Mouse (Mus musculus): Measurements from ENCODE around the gene Nop2. TPM values are rescaled to one million over a fixed set of nuclear protein-coding genes. Genes with fewer than 3 reads are reported as not detected.

Nop2 gene
- polyA plus RNA-seq, 1 experiment, result 21.5 TPM

DNA sequence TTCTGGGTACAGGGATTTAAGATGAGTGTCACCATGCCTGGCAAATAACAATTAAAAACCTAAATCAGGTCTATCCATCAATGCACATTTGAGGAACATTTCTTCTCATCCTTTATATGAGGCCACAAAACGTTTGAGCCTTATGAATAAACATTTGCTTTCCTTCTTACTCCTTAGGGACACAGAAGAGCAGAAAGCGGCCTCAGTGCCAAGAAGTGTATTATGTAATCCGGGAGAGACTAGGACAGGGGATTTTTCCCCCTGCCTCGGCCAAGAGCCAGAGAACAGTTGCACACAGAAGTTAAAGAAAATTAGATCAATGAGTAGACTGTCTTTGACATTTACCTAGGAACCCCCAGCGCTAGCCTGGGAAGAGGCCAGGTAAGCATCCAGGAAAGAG lies 50.4 kb downstream of the Nop2 start:
- H3K27ac ChIP-seq (ENCODE audit: insufficient read depth, low read length), result 0 out of 2 replicates have a peak overlapping the region, but pooled peaks have one; percentile 65
- TF ChIP-seq POLR2A (IDR thresholded peaks at IDR 0.05; ENCODE audit: extremely low read depth, insufficient read depth, low read length), result no peak
- no peak for TF ChIP-seq CTCF (IDR thresholded peaks at IDR 0.05; ENCODE audit: extremely low read depth, insufficient read depth, low read length)

DNA sequence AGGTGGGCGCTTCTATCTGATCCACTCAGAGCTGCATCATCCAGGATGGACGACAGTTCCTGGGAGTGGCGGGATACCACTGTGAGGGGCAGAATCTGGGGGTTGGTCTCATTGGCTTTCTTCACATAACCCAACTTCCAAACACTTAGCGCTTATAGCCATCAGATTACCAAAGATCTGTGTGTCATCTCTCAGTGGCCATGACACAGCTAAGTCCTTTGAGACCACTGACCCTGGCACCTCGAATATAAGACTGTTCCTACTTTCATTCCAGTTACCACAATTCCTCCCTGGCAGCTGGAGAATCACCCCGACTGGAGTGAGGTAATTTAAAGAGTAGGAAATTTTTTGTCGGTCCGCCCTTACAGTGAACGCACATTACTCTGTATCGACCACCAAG lies 54.5 kb downstream of the Nop2 start:
- TF ChIP-seq CTCF (IDR thresholded peaks at IDR 0.05; ENCODE audit: extremely low read depth, insufficient read depth, low read length), result no peak
- TF ChIP-seq POLR2A (IDR thresholded peaks at IDR 0.05; ENCODE audit: extremely low read depth, insufficient read depth, low read length), result no peak
- Histone ChIP-seq H3K27ac (ENCODE audit: insufficient read depth, low read length) (no peak overlapping the region), H3K4me1 (ENCODE audit: control insufficient read depth, insufficient read depth, low read length) (peaks cover 4% of the 10 kb centered on the region), H3K4me3 (ENCODE audit: insufficient read depth, low read length) (no peak overlapping the region)

More for the DNA sequence above, 50.4 kb downstream of the Nop2 start:
- peaks cover 2% of the 10 kb centered on the region; the same call in 1 of the 2 replicates for H3K4me1 ChIP-seq (ENCODE audit: control insufficient read depth, insufficient read depth, low read length)
- no peak overlapping the region for H3K4me3 ChIP-seq (ENCODE audit: insufficient read depth, low read length)

GRCm38 (mm10) chr6:125190816-125191215 lies 59.1 kb downstream of the Nop2 start:
- no peak for TF ChIP-seq CTCF (IDR thresholded peaks at IDR 0.05; ENCODE audit: extremely low read depth, insufficient read depth, low read length)
- TF ChIP-seq POLR2A (IDR thresholded peaks at IDR 0.05; ENCODE audit: extremely low read depth, insufficient read depth, low read length), result no peak
- Histone ChIP-seq H3K27ac (ENCODE audit: insufficient read depth, low read length) (no peak overlapping the region), H3K4me1 (ENCODE audit: control insufficient read depth, insufficient read depth, low read length) (peaks cover 4% of the 10 kb centered on the region), H3K4me3 (ENCODE audit: insufficient read depth, low read length) (peak overlapping the region; percentile 91)

GRCm38 (mm10) chr6:125191332-125192015 lies 59.8 kb downstream of the Nop2 start, which contains the start of the genes Ncapd2 and Mrpl51:
TSS of gene Ncapd2 (minus strand) at chr6:125191701.
TSS of gene Mrpl51 (plus strand) at chr6:125191801.
- peak within 1 kb of the TSS; percentile 96 for H3K27ac ChIP-seq (ENCODE audit: insufficient read depth, low read length)
- peak within 1 kb of the TSS; percentile 91 for H3K4me3 ChIP-seq (ENCODE audit: insufficient read depth, low read length)
- H3K4me1 ChIP-seq (ENCODE audit: control insufficient read depth, insufficient read depth, low read length), result peaks cover 4% of the 10 kb centered on the region
- peak; percentile 44; the same call in 1 of the 2 replicates for TF ChIP-seq POLR2A (IDR thresholded peaks at IDR 0.05; ENCODE audit: extremely low read depth, insufficient read depth, low read length)
- TF ChIP-seq CTCF (IDR thresholded peaks at IDR 0.05; ENCODE audit: extremely low read depth, insufficient read depth, low read length), result no peak

- Histone ChIP-seq H3K4me1 (ENCODE audit: control insufficient read depth, insufficient read depth, low read length) (peaks cover 4% of the 10 kb centered on the region), H3K4me3 (ENCODE audit: insufficient read depth, low read length) (peak overlapping the region; percentile 91), H3K27ac (ENCODE audit: insufficient read depth, low read length) (peak overlapping the region; percentile 96)
- TF ChIP-seq POLR2A (IDR thresholded peaks at IDR 0.05; ENCODE audit: extremely low read depth, insufficient read depth, low read length) (peak; percentile 44; the same call in 1 of the 2 replicates), CTCF (IDR thresholded peaks at IDR 0.05; ENCODE audit: extremely low read depth, insufficient read depth, low read length) (no peak)
Observed at GRCm38 (mm10) chr6:125192016-125192714, 60.5 kb downstream of the Nop2 start.

DNA sequence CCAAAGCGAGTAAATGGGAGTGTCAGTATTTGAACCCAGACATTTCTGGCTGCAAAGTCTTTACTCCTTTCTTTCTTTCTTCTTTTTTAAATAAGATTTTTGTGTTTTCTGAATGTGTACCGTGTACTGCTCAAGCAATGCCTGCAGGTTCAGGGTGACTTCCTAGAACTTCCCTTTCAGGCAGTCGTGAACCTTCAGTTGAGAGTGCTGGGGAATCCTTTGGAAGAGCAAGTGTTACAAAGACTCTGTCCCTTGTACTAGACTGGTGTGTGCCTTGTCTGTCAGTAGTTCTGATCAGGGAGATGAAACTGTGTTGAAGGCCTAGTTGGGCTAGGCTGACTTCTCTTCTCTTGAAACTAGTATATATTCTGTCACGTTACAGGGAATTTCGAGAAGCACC lies 61.1 kb downstream of the Nop2 start:
- TF ChIP-seq CTCF (IDR thresholded peaks at IDR 0.05; ENCODE audit: extremely low read depth, insufficient read depth, low read length), result no peak
- TF ChIP-seq POLR2A (IDR thresholded peaks at IDR 0.05; ENCODE audit: extremely low read depth, insufficient read depth, low read length), result no peak
- Histone ChIP-seq H3K27ac (ENCODE audit: insufficient read depth, low read length) (no peak overlapping the region), H3K4me3 (ENCODE audit: insufficient read depth, low read length) (peak overlapping the region; percentile 91), H3K4me1 (ENCODE audit: control insufficient read depth, insufficient read depth, low read length) (peaks cover 4% of the 10 kb centered on the region)

DNA sequence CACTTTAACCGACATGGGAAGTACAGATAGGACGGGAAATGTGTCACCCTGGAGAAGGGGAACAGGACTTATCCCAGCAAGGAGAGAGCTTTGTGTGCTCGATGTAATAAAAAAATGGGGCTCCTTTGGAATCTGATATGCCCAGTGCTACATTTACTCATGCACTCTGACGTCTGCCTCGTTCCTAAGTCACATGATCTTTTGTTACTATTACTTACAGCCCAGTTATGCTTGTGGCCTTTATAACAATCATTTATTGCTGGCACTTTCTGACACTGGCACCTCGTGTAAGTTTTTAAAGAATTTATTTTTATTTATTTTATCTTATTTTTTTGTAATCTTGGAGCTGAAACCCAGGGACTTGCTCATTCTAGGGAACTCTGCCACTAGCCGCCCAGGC lies 61.7 kb downstream of the Nop2 start:
- no peak for TF ChIP-seq CTCF (IDR thresholded peaks at IDR 0.05; ENCODE audit: extremely low read depth, insufficient read depth, low read length)
- TF ChIP-seq POLR2A (IDR thresholded peaks at IDR 0.05; ENCODE audit: extremely low read depth, insufficient read depth, low read length), result no peak
- H3K4me3 ChIP-seq (ENCODE audit: insufficient read depth, low read length), result no peak overlapping the region; the same call in 1 of the 2 replicates
- H3K27ac ChIP-seq (ENCODE audit: insufficient read depth, low read length), result no peak overlapping the region
- peaks cover 4% of the 10 kb centered on the region for H3K4me1 ChIP-seq (ENCODE audit: control insufficient read depth, insufficient read depth, low read length)

Other genes with a start within 250 kb of the Nop2 start
- 1.1 and 4.7 TPM in 2 replicates for gene Cd4, start 243.7 kb upstream of the Nop2 start, polyA plus RNA-seq (2012; rRNA removed)
- 5.1 and 6.5 TPM in 2 replicates for gene Lag3, start 220.2 kb upstream of the Nop2 start, polyA plus RNA-seq (2012; rRNA removed)
- gene Ptms, start 211.8 kb upstream of the Nop2 start, polyA plus RNA-seq (2012; rRNA removed), result 1,375 and 1,380 TPM in 2 replicates
- gene Mlf2, start 200.5 kb upstream of the Nop2 start, polyA plus RNA-seq (2012; rRNA removed), result 732 and 737 TPM in 2 replicates
- 279 and 280 TPM in 2 replicates for gene Cops7a, start 166.4 kb upstream of the Nop2 start, polyA plus RNA-seq (2012; rRNA removed)
- gene Pianp, start 135.2 kb upstream of the Nop2 start, polyA plus RNA-seq (2012; rRNA removed), result 157 and 164 TPM in 2 replicates
- 46.9 and 51.6 TPM in 2 replicates for gene Zfp384, start 122.8 kb upstream of the Nop2 start, polyA plus RNA-seq (2012; rRNA removed)
- gene Ing4, start 92.1 kb upstream of the Nop2 start, polyA plus RNA-seq (2012; rRNA removed), result 69.7 and 78.6 TPM in 2 replicates
- gene Acrbp, start 82.2 kb upstream of the Nop2 start, polyA plus RNA-seq (2012; rRNA removed), result 17.3 and 19.4 TPM in 2 replicates
- 1.0 and 1.3 TPM in 2 replicates for gene Lpar5, start 64.0 kb upstream of the Nop2 start, polyA plus RNA-seq (2012; rRNA removed)
- gene Chd4, start 35.9 kb upstream of the Nop2 start, polyA plus RNA-seq (2012; rRNA removed), result 79.0 and 80.7 TPM in 2 replicates
- 96.9 and 97.6 TPM in 2 replicates for gene Iffo1, start 13.3 kb downstream of the Nop2 start, polyA plus RNA-seq (2012; rRNA removed)
- 4,394 and 4,549 TPM in 2 replicates for gene Gapdh, start 34.6 kb downstream of the Nop2 start, polyA plus RNA-seq (2012; rRNA removed)
- gene Ncapd2, start 59.8 kb downstream of the Nop2 start, polyA plus RNA-seq (2012; rRNA removed), result 53.5 and 58.3 TPM in 2 replicates
- gene Mrpl51, start 59.9 kb downstream of the Nop2 start, polyA plus RNA-seq (2012; rRNA removed), result 51.2 and 52.9 TPM in 2 replicates
- 169 and 175 TPM in 2 replicates for gene Vamp1, start 83.6 kb downstream of the Nop2 start, polyA plus RNA-seq (2012; rRNA removed)
- 6.4 and 6.7 TPM in 2 replicates for gene Tapbpl, start 100.0 kb downstream of the Nop2 start, polyA plus RNA-seq (2012; rRNA removed)
- gene Cd27, start 105.1 kb downstream of the Nop2 start, polyA plus RNA-seq (2012; rRNA removed), result 0.06 TPM in 1 of 2 replicates, not detected in the other
- gene Tuba3a, start 154.1 kb downstream of the Nop2 start, polyA plus RNA-seq (2012; rRNA removed), result not detected in 2 replicates
- 10.3 and 10.8 TPM in 2 replicates for gene Ltbr, start 182.0 kb downstream of the Nop2 start, polyA plus RNA-seq (2012; rRNA removed)
- 4.0 and 4.7 TPM in 2 replicates for gene Scnn1a, start 188.8 kb downstream of the Nop2 start, polyA plus RNA-seq (2012; rRNA removed)
- gene Tnfrsf1a, start 217.5 kb downstream of the Nop2 start, polyA plus RNA-seq (2012; rRNA removed), result 13.6 and 14.9 TPM in 2 replicates
- 0.11 and 0.23 TPM in 2 replicates for gene Plekhg6, start 248.9 kb downstream of the Nop2 start, polyA plus RNA-seq (2012; rRNA removed)